Mouse (Mus musculus): ENCODE measurements at regions not wholly inside any gene's neighbourhood (a gene's known extent, or its start where the extent isn't known, plus 50 kb on each side); places are given as distances from the start of the nearest gene placed in this dataset.

DNA sequence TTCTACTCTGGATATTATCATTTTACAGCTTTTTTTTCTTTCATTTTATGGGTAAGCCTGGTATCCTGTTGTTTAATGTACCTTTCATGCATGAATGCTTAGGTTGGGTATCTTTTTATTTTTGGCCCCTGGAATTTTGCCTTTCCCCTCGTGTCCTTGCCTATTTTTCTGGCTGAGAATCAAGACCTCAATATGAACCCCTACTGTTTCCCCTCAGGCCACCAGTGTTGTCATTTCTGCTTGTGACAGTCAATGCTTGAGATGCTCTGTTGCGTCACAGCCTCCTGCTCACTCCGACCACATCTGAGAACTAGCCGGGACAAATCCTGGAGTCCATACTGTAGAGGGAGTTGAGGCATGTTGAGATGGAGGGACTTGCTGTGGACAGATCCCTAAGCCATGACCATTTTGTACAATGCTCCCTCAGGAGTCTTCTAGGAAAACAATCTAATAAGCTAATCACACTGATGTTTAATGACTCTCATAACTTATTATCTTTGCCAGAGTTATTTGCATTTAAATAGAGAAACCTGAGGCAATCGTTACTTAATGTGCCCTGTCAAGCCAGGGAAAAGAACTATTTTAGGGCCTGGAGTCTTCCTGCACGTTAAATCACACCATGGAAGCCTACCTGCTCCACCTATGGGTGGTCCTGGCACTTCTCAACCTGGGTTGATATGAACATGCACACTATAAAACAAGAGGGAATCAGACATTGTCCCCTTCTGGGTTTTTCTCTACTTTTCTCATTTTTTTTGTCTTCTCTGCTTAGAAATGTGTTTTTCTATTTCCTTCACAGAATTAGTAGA, 363.9 kb downstream of the Phkb start:
- Histone ChIP-seq H3K36me3 (ENCODE audit: control insufficient read depth, insufficient read depth, low read length) (no peaks in the 10 kb centered on the region), H3K4me3 (ENCODE audit: low read depth, low read length) (no peak overlapping the region), H3K4me1 (ENCODE audit: control insufficient read depth, insufficient read depth, low read length) (no peaks in the 10 kb centered on the region), H3K9me3 (ENCODE audit: control insufficient read depth, low read length) (no peaks in the 10 kb centered on the region), H3K9ac (ENCODE audit: low read length) (no peak overlapping the region), H3K27me3 (ENCODE audit: control insufficient read depth, insufficient read depth, low read length) (0 out of 2 replicates have a peak, but pooled peaks cover 3% of the 10 kb centered on the region), H3K27ac (replicated peaks; ENCODE audit: low read depth, low read length) (no peak overlapping the region), H3K4me2 (ENCODE audit: low read depth, severe bottlenecking) (no peak overlapping the region)
- no peak for ATAC-seq (ENCODE audit: insufficient number of reproducible peaks, low FRiP score, low TSS enrichment, low read depth)
- WGBS, result 75% methylated on average over 6 of the region's 6 CpGs
- DNase-seq (ENCODE audit: low spot score), result no peak

DNA sequence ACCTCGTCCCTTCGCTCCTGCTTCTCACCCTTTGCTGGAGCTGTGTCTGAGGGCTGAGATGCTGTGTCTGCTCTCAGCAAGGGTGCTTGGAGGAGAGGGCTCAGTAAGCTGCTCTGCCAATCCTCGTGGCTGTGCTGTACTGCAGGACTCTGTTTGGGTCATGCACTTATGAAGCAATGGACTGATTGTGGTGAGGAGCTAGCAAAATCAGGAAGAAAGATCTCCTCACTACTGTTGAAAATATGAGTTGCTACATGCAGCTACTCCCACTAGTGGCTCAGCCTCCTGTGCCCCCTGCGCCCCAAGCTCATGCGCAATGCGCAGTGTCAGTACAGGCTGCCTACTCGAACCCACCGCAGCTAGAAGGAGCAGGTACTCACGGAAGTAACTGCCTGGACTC, 362.3 kb downstream of the Phkb start:
- Histone ChIP-seq H3K4me1 (ENCODE audit: control insufficient read depth, insufficient read depth, low read length) (no peaks in the 10 kb centered on the region), H3K36me3 (ENCODE audit: control insufficient read depth, insufficient read depth, low read length) (no peaks in the 10 kb centered on the region), H3K9me3 (ENCODE audit: control insufficient read depth, low read length) (no peaks in the 10 kb centered on the region), H3K27me3 (ENCODE audit: control insufficient read depth, insufficient read depth, low read length) (0 out of 2 replicates have a peak, but pooled peaks cover 3% of the 10 kb centered on the region), H3K27ac (replicated peaks; ENCODE audit: low read depth, low read length) (no peak overlapping the region), H3K9ac (ENCODE audit: low read length) (no peak overlapping the region), H3K4me2 (ENCODE audit: low read depth, severe bottlenecking) (no peak overlapping the region), H3K4me3 (ENCODE audit: low read depth, low read length) (no peak overlapping the region)
- DNase-seq (ENCODE audit: low spot score) (no peak), ATAC-seq (ENCODE audit: insufficient number of reproducible peaks, low FRiP score, low TSS enrichment, low read depth) (no peak)
- WGBS, result 73% methylated on average over 9 of the region's 9 CpGs

DNA sequence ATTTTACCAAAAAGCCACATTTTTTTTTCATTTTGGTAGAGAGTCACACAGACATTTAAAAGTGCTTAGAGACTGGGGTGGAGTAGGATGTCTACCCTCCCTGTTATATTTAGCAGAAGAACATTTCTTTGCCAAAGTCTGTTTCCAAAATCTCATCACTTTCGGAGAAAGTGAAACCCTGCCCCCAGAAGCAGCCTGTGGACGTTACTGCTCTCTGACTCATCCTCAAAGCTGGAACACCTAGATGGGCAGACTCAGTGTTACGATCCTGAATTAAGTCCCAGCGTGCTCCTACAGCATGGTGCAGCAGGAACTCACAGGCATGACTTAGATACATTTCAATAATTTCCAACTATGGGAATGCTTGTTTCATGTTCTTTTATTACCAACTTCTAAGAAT, 361.1 kb downstream of the Phkb start:
- Histone ChIP-seq H3K27me3 (ENCODE audit: control insufficient read depth, insufficient read depth, low read length) (0 out of 2 replicates have a peak, but pooled peaks cover 3% of the 10 kb centered on the region), H3K4me2 (ENCODE audit: low read depth, severe bottlenecking) (no peak overlapping the region), H3K9ac (ENCODE audit: low read length) (no peak overlapping the region), H3K9me3 (ENCODE audit: control insufficient read depth, low read length) (no peaks in the 10 kb centered on the region), H3K36me3 (ENCODE audit: control insufficient read depth, insufficient read depth, low read length) (no peaks in the 10 kb centered on the region), H3K4me3 (ENCODE audit: low read depth, low read length) (no peak overlapping the region), H3K27ac (replicated peaks; ENCODE audit: low read depth, low read length) (no peak overlapping the region), H3K4me1 (ENCODE audit: control insufficient read depth, insufficient read depth, low read length) (no peaks in the 10 kb centered on the region)
- no peak for ATAC-seq (ENCODE audit: insufficient number of reproducible peaks, low FRiP score, low TSS enrichment, low read depth)
- DNase-seq (ENCODE audit: low spot score), result no peak
- 81% methylated on average over 4 of the region's 4 CpGs for WGBS

- Histone ChIP-seq H3K9ac (ENCODE audit: low read length) (no peak overlapping the region), H3K4me1 (ENCODE audit: control insufficient read depth, insufficient read depth, low read length) (no peaks in the 10 kb centered on the region), H3K4me3 (ENCODE audit: low read depth, low read length) (no peak overlapping the region), H3K36me3 (ENCODE audit: control insufficient read depth, insufficient read depth, low read length) (no peaks in the 10 kb centered on the region), H3K9me3 (ENCODE audit: control insufficient read depth, low read length) (no peaks in the 10 kb centered on the region), H3K27ac (replicated peaks; ENCODE audit: low read depth, low read length) (no peak overlapping the region), H3K4me2 (ENCODE audit: low read depth, severe bottlenecking) (no peak overlapping the region), H3K27me3 (ENCODE audit: control insufficient read depth, insufficient read depth, low read length) (no peaks in the 10 kb centered on the region)
- no peak for ATAC-seq (ENCODE audit: insufficient number of reproducible peaks, low FRiP score, low TSS enrichment, low read depth)
- no peak for DNase-seq (ENCODE audit: low spot score)
- WGBS, result 90% methylated on average over 4 of the region's 4 CpGs
These were observed 351.5 kb downstream of the Phkb start for GRCm38 (mm10) chr8:86192262-86192661.

DNA sequence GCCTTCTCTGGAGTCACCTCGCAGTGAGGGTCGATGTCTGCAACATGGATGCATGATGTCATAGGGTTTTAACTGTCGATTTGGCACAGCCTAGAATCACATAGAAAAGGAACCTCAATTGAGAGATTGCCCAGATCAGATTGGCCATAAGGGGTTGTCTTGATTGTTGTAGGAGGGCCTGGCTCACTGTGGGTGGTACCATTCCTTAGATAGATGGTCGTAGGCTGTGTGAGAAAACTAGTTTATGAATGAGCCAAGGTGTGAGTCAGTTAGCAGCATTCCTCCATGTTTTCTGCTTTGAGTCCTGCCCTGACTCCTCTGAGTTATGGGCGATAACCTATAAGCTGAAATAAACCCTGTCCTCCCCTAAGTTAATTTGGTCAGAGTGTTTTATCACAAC, 343.9 kb downstream of the Phkb start:
- Histone ChIP-seq H3K9me3 (ENCODE audit: control insufficient read depth, low read length) (no peaks in the 10 kb centered on the region), H3K36me3 (ENCODE audit: control insufficient read depth, insufficient read depth, low read length) (no peaks in the 10 kb centered on the region), H3K4me3 (ENCODE audit: low read depth, low read length) (no peak overlapping the region), H3K9ac (ENCODE audit: low read length) (no peak overlapping the region), H3K4me1 (ENCODE audit: control insufficient read depth, insufficient read depth, low read length) (no peaks in the 10 kb centered on the region), H3K27me3 (ENCODE audit: control insufficient read depth, insufficient read depth, low read length) (no peaks in the 10 kb centered on the region), H3K27ac (replicated peaks; ENCODE audit: low read depth, low read length) (no peak overlapping the region), H3K4me2 (ENCODE audit: low read depth, severe bottlenecking) (no peak overlapping the region)
- 87% methylated on average over 5 of the region's 5 CpGs for WGBS
- DNase-seq (ENCODE audit: low spot score), result no peak
- no peak for ATAC-seq (ENCODE audit: insufficient number of reproducible peaks, low FRiP score, low TSS enrichment, low read depth)

DNA sequence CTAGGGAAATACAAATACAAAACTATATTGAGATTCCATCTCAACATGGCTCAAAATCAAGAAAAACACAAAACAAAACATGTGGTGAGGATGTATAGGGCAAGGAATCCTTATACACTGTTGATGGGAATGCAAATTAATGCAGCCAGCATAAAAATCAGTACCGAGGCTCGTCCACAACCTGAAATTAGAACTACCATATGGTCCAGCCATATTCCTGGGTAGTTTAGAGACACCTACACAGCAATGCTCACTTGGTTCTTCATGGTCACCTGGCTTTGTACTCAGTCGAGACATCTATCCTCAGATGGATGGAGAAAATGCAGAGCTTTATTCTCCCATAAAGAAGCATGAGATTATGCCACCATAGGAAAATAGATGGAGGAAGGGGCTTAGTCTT, 340.0 kb downstream of the Phkb start:
- H3K27ac ChIP-seq (replicated peaks; ENCODE audit: low read depth, low read length), result no peak overlapping the region
- no peaks in the 10 kb centered on the region for H3K9me3 ChIP-seq (ENCODE audit: control insufficient read depth, low read length)
- no peak for DNase-seq (ENCODE audit: low spot score)
- no peak overlapping the region for H3K4me2 ChIP-seq (ENCODE audit: low read depth, severe bottlenecking)
- H3K4me1 ChIP-seq (ENCODE audit: control insufficient read depth, insufficient read depth, low read length), result no peaks in the 10 kb centered on the region
- no peaks in the 10 kb centered on the region for H3K36me3 ChIP-seq (ENCODE audit: control insufficient read depth, insufficient read depth, low read length)
- ATAC-seq (ENCODE audit: insufficient number of reproducible peaks, low FRiP score, low TSS enrichment, low read depth), result no peak
- H3K4me3 ChIP-seq (ENCODE audit: low read depth, low read length), result no peak overlapping the region
- 84% methylated on average over 3 of the region's 3 CpGs for WGBS
- no peak overlapping the region for H3K9ac ChIP-seq (ENCODE audit: low read length)
- no peaks in the 10 kb centered on the region for H3K27me3 ChIP-seq (ENCODE audit: control insufficient read depth, insufficient read depth, low read length)

GRCm38 (mm10) chr8:86170091-86170490, 329.3 kb downstream of the Phkb start:
- 100% methylated on average over 1 of the region's 1 CpGs for WGBS
- ATAC-seq (ENCODE audit: insufficient number of reproducible peaks, low FRiP score, low TSS enrichment, low read depth) (no peak), DNase-seq (ENCODE audit: low spot score) (no peak)
- H3K9me3 ChIP-seq (ENCODE audit: control insufficient read depth, low read length), result no peaks in the 10 kb centered on the region
- no peak overlapping the region for H3K4me2 ChIP-seq (ENCODE audit: low read depth, severe bottlenecking)
- H3K4me1 ChIP-seq (ENCODE audit: control insufficient read depth, insufficient read depth, low read length), result no peaks in the 10 kb centered on the region
- H3K9ac ChIP-seq (ENCODE audit: low read length), result no peak overlapping the region
- no peak overlapping the region for H3K4me3 ChIP-seq (ENCODE audit: low read depth, low read length)
- H3K27ac ChIP-seq (replicated peaks; ENCODE audit: low read depth, low read length), result no peak overlapping the region
- H3K36me3 ChIP-seq (ENCODE audit: control insufficient read depth, insufficient read depth, low read length), result no peaks in the 10 kb centered on the region
- H3K27me3 ChIP-seq (ENCODE audit: control insufficient read depth, insufficient read depth, low read length), result no peaks in the 10 kb centered on the region

DNA sequence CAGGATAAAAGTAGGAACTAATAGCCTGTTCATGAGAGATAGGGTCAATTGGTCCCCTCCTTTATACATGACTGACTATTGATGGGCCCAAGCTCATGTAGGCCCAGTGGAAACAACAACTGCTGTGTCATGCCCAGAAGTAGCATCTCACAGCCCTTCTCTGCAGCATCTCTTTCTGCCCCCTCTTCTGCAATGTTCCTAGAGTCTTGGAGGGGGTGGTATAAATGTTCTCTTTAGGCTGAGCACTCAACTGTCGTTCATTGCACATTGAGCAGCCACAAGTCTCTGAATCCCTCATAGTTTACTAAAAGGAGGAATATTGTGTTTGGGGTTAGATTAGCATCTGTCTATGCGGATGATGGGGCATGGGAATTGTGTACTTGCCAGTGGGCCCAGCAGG, 324.1 kb downstream of the Phkb start:
- 92% methylated on average over 2 of the region's 2 CpGs for WGBS
- H3K4me2 ChIP-seq (ENCODE audit: low read depth, severe bottlenecking), result no peak overlapping the region
- ATAC-seq (ENCODE audit: insufficient number of reproducible peaks, low FRiP score, low TSS enrichment, low read depth) (no peak), DNase-seq (ENCODE audit: low spot score) (no peak)
- H3K36me3 ChIP-seq (ENCODE audit: control insufficient read depth, insufficient read depth, low read length), result no peaks in the 10 kb centered on the region
- H3K4me3 ChIP-seq (ENCODE audit: low read depth, low read length), result no peak overlapping the region
- H3K27me3 ChIP-seq (ENCODE audit: control insufficient read depth, insufficient read depth, low read length), result no peaks in the 10 kb centered on the region
- no peaks in the 10 kb centered on the region for H3K4me1 ChIP-seq (ENCODE audit: control insufficient read depth, insufficient read depth, low read length)
- H3K9me3 ChIP-seq (ENCODE audit: control insufficient read depth, low read length), result no peaks in the 10 kb centered on the region
- no peak overlapping the region for H3K27ac ChIP-seq (replicated peaks; ENCODE audit: low read depth, low read length)
- no peak overlapping the region for H3K9ac ChIP-seq (ENCODE audit: low read length)

Measured in limb, embryonic 11.5 days (tissue).